Mouse (Mus musculus) neural tube, embryonic 12.5 days (tissue): ENCODE results near the gene Vmn2r20. TPM values are rescaled to one million over a fixed set of nuclear protein-coding genes. Genes with fewer than 3 reads are reported as not detected.
"Not testable (repeated sequence)": the region's sequence is repeated elsewhere in the genome, so short reads cannot be mapped to it uniquely, and the experiment has no call there.

Experiments used
- ATAC-seq: fragments of 200-750 bp; cut with Nextera tagmentation; 2 replicates; pipeline ENCODE4 v1.8.0; 2017; ENCODE audit warnings: low read depth, mild to moderate bottlenecking, moderate TSS enrichment, moderate library complexity; ENCODE audit not compliant: low FRiP score
- H3K27ac ChIP-seq: fragments of 300-500 bp; sonication (generic); 2 replicates; pipeline ENCODE4 v1.5.1; 2016
- H3K27me3 ChIP-seq: fragments of 300-500 bp; sonication (generic); replicated peaks from 2 replicates; pipeline ENCODE4 v1.6.1; 2016; ENCODE audit warnings: mild to moderate bottlenecking
- H3K36me3 ChIP-seq: fragments of 300-500 bp; sonication (generic); 2 replicates; pipeline ENCODE4 v1.6.1; 2016; ENCODE audit warnings: mild to moderate bottlenecking
- H3K4me1 ChIP-seq: fragments of 300-500 bp; sonication (generic); 2 replicates; pipeline ENCODE4 v1.6.1; 2016
- H3K4me2 ChIP-seq: fragments of 300-500 bp; sonication (generic); replicated peaks from 2 replicates; pipeline ENCODE4 v1.6.1; 2016; ENCODE audit warnings: mild to moderate bottlenecking
- H3K4me3 ChIP-seq: fragments of 300-500 bp; sonication (generic); 2 replicates; pipeline ENCODE4 v1.5.1; 2016
- H3K9ac ChIP-seq: fragments of 300-500 bp; sonication (generic); 2 replicates; pipeline ENCODE4 v1.6.1; 2016; ENCODE audit warnings: mild to moderate bottlenecking
- H3K9me3 ChIP-seq: fragments of 300-500 bp; sonication (generic); 2 replicates; pipeline ENCODE4 v1.6.1; 2016; ENCODE audit warnings: mild to moderate bottlenecking
- WGBS: fragments of 180-500 bp; shearing (Covaris S2); methylation state at CpG from one replicate; pipeline ENCODE4 v1.1.7; 2016; 5-methylcytosine and 5-hydroxymethylcytosine counted together
- polyA plus RNA-seq: library from polyadenylated mRNA; unstranded; fragments of >200 nt; fragmentation: Nextera tagmentation; extraction: Ambion mirVana; gene quantifications from 2 replicates; pipeline ENCODE4 v1.2.1, GENCODE M21; 2016

Vmn2r20 gene
- not detected in 2 replicates for polyA plus RNA-seq

DNA sequence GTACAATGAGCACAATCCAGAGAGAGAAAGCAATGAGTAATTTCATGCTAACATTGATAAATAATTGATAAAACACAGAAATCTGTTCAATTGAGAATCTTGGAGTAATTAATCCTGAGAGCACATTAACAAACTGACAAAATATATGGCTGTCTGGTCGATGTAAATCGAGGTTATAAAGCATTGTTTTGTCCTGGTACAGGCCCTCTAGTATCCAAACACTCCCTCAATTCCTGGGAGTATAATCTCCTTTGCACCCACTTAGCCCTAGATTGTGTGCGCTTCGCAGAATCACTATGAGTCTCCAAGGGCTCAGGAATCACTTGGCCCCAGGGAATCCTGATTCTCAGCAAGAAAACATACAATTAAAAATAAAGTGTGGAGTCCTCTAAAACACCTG lies at the start of gene Vmn2r20:
Gene Vmn2r20, minus strand, starts transcription at position 101 of the 400 bp plus-strand sequence.
- ATAC-seq, H3K27me3 ChIP-seq, H3K27ac ChIP-seq, H3K4me3 ChIP-seq, H3K4me1 ChIP-seq, H3K36me3 ChIP-seq, H3K9me3 ChIP-seq, H3K9ac ChIP-seq, H3K4me2 ChIP-seq: not testable (repeated sequence)
- no CpG with 5 or more reads among the region's 4 CpGs for whole genome bisulfite sequencing

DNA sequence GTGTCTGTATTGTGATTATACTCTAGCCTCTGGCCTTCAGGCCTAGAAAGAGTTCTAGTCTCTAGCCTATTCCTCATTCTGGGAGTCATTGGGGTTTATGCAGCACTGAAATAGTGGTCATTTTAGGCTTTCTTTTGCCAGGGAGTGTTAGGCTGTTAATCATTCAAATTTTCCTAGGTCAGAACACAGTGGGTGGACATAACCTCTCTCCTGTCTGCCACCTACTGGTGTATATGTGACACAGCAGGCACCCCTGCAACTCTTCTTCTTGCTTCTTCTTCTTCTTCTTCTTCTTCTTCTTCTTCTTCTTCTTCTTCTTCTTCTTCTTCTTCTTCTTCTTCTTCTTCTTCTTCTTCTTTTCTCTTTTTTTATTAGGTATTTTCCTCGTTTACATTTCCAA lies 6.5 kb upstream of the Vmn2r20 start:
- not testable (repeated sequence) for H3K36me3 ChIP-seq, H3K4me3 ChIP-seq, H3K9me3 ChIP-seq, H3K4me1 ChIP-seq, H3K9ac ChIP-seq, H3K27ac ChIP-seq, ATAC-seq, H3K27me3 ChIP-seq, H3K4me2 ChIP-seq
- WGBS = no CpG with 5 or more reads among the region's 1 CpGs

DNA sequence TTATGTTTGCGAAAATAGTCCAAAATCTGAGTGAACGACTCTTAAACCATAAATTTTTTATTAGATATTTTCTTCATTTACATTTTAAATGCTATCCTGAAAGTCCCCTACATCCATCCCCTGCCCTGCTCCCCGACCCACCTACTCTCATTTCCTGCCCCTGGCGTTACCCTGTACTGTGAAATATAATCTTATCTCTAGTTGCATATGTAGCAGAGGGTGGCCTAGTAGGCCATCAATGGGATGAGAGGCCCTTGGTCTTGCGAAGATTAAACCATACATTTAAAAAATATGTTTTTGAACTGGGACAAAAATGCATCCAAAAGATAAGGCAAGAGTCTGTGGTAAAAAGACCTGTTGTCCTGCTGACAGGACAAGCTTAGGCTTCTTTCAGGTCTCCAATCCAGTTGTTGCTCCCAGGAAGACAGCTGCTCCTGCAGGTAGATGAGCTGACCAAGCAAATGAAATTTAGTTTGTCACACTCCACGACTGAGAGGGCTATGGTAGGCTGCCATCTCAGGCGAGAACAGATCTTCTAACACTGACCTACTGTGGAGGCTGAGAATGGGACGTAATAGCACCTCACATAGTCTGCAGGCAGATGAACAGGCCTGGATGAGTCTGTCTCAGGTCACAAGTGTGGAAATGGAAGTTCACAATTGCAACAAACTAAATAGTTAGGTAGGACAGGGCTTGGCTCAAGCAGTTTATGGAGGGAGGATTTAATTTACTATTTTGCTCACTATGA lies 10.8 kb downstream of the Vmn2r20 start:
- not testable (repeated sequence) for H3K4me3 ChIP-seq, H3K9ac ChIP-seq, ATAC-seq, H3K27ac ChIP-seq, H3K4me1 ChIP-seq, H3K4me2 ChIP-seq, H3K27me3 ChIP-seq, H3K36me3 ChIP-seq, H3K9me3 ChIP-seq
- WGBS = no CpG with 5 or more reads among the region's 8 CpGs

DNA sequence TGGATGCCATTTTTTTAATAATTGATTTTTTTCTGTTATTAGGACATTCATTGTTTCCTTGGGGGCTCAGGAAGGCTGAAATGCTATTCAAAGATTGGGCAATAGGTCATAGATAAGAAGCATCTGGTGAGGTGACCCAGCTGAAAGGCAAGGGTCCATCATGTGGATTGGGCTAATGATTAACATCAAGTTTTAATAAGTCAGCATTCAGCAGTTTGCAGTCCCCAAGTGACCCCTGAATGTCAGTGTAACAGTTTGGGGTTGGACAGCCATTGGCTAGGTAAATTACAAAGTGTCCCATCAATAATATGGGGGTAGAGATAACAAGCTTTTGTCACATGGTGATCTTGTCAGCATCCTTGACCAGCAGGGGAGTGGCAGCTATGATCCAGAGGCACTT lies 29.1 kb downstream of the Vmn2r20 start:
- not testable (repeated sequence) for H3K9ac ChIP-seq, H3K36me3 ChIP-seq, H3K4me3 ChIP-seq, H3K27me3 ChIP-seq, ATAC-seq, H3K27ac ChIP-seq, H3K4me2 ChIP-seq, H3K4me1 ChIP-seq, H3K9me3 ChIP-seq

DNA sequence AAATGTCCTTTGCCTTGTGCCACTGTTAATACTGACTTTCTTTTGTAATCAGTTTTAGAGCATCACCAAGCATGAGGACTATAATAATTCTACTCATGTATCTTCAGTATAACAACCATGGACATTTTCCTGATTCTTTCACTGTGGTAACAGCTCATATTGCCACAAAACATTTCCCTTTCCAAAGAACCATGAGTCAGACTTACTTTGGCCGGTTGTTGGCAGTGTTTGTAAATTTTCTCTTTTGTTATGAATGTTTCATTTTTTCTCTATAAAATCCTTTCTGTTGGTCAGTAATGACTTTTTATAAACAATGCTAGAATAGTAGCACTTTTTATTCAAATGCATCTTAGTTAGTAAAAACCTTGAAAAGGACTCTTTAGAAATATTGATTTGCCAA lies 71.8 kb downstream of the Vmn2r20 start:
- Histone ChIP-seq H3K27me3 (no peaks in the 10 kb centered on the region), H3K27ac (no peak overlapping the region), H3K4me3 (no peak overlapping the region), H3K9ac (no peak overlapping the region), H3K4me1 (no peaks in the 10 kb centered on the region), H3K36me3 (no peaks in the 10 kb centered on the region), H3K4me2 (no peak overlapping the region), H3K9me3 (no peaks in the 10 kb centered on the region)
- ATAC-seq = no peak
- whole genome bisulfite sequencing = 90% methylated on average over 1 of the region's 1 CpGs

DNA sequence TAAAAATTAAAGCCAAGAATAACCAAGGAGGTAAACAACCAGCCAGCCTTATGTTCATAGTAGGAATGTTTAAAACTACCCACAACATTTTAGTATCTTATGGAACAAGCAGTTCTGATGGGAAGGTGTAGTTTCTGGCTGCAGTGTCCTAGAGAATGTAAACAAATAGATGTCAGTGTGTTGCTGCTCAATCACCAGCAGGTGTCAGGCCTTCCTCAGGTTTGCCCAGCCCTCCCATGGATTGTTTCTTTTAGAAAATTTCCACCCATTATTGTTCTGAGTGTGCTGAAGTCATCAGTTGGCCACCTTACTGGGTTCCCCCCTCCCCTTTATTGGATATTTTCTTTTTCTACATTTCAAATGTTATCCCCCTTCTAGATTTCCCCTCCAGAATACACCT lies 77.8 kb downstream of the Vmn2r20 start:
- Histone ChIP-seq H3K4me3 (no peak overlapping the region), H3K27me3 (no peaks in the 10 kb centered on the region), H3K9ac (no peak overlapping the region), H3K4me1 (no peaks in the 10 kb centered on the region), H3K27ac (no peak overlapping the region), H3K36me3 (no peaks in the 10 kb centered on the region), H3K9me3 (no peaks in the 10 kb centered on the region), H3K4me2 (no peak overlapping the region)
- ATAC-seq = no peak

DNA sequence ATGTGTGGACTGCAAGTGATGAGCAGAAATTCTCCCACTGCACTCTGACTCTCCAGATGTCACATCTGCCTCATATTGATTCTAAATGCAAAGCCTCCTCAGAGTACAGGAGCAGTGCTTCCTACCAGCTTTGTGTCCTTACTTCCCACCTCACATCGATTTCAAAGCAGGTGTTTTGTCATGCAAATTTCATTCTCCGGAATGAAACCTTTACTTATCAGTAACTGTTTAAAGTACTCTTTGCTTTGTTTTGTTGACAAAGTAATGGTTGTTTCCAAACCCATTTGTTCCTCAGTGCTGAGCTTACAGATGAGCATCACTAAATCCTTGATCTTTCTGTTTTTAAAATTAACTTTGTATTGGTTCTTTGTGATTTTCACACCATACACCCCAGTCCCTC lies 85.4 kb downstream of the Vmn2r20 start:
- no peaks in the 10 kb centered on the region for H3K36me3 ChIP-seq
- no peak overlapping the region for H3K4me3 ChIP-seq
- H3K27me3 ChIP-seq = no peaks in the 10 kb centered on the region
- no peaks in the 10 kb centered on the region for H3K4me1 ChIP-seq
- WGBS = 38% methylated on average over 2 of the region's 2 CpGs
- H3K9ac ChIP-seq = no peak overlapping the region
- no peak overlapping the region for H3K4me2 ChIP-seq
- H3K27ac ChIP-seq = no peak overlapping the region
- no peak for ATAC-seq
- H3K9me3 ChIP-seq = no peaks in the 10 kb centered on the region

Other genes starting within 250 kb of the Vmn2r20 start
- gene Clec4b2, start 245.2 kb downstream of the Vmn2r20 start, polyA plus RNA-seq = not detected in 2 replicates
- gene Clec4n, start 188.3 kb downstream of the Vmn2r20 start, polyA plus RNA-seq = 0.28 and 0.66 TPM in 2 replicates
- not detected in 2 replicates for gene Clec4d, start 156.0 kb downstream of the Vmn2r20 start, polyA plus RNA-seq
- gene Clec4e, start 128.2 kb downstream of the Vmn2r20 start, polyA plus RNA-seq = not detected in 2 replicates
- gene Vmn2r19, start 109.8 kb downstream of the Vmn2r20 start, polyA plus RNA-seq = not detected in 2 replicates
- gene Vmn2r21, start 115.3 kb upstream of the Vmn2r20 start, polyA plus RNA-seq = not detected in 2 replicates
- gene Vmn2r22, start 232.6 kb upstream of the Vmn2r20 start, polyA plus RNA-seq = not detected in 2 replicates